Mouse (Mus musculus): ENCODE data around the gene Cyp4f39. TPM values are rescaled to one million over a fixed set of nuclear protein-coding genes. Genes with fewer than 3 reads are reported as not detected.

Cyp4f39 gene
- 0.52 and 0.83 TPM in 2 replicates for polyA plus RNA-seq (2015; fragmentation: Nextera tagmentation; extraction: Ambion mirVana)

DNA sequence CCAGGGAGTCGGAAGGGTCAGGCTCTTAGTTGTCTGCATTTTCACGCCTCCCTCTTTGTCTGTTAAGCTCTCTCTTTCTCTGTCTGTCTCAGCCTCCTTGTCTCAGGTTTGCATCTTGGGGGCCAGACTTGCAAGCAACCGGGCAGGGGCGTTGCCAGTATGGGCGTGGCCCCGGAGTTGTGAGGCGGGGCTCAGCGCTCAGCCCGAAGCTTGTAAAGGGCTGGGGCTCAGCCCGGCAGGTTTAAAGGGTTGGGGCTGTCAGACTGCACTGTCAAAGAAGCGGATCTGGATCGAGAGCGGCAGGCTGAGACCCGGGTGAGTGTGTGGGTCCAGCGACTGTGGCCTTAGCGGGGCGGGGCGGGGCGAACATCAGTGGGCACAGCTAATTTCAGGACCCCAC, at the start of gene Cyp4f39:
Gene Cyp4f39 (plus strand): TSS at position 242 of the 400 bp plus-strand sequence.
- H3K9ac ChIP-seq: no peak within 1 kb of the TSS
- H3K36me3 ChIP-seq (replicated peaks): no peaks in the 10 kb centered on the region
- H3K4me3 ChIP-seq (replicated peaks): peak within 1 kb of the TSS; percentile 33
- ATAC-seq (ENCODE audit: insufficient read depth): peak; percentile 45; the same call in 1 of the 2 replicates
- peak within 1 kb of the TSS; percentile 67 for H3K4me2 ChIP-seq
- H3K27me3 ChIP-seq: peaks cover 24% of the 10 kb centered on the region
- H3K4me1 ChIP-seq (replicated peaks): peaks cover 46% of the 10 kb centered on the region
- 0 out of 2 replicates have a peak, but pooled peaks cover 2% of the 10 kb centered on the region for H3K9me3 ChIP-seq (replicated peaks)
- H3K27ac ChIP-seq (replicated peaks): no peak within 1 kb of the TSS
- under 1% methylated on average over 19 of the region's 19 CpGs for WGBS (ENCODE audit: insufficient replicate concordance)

DNA sequence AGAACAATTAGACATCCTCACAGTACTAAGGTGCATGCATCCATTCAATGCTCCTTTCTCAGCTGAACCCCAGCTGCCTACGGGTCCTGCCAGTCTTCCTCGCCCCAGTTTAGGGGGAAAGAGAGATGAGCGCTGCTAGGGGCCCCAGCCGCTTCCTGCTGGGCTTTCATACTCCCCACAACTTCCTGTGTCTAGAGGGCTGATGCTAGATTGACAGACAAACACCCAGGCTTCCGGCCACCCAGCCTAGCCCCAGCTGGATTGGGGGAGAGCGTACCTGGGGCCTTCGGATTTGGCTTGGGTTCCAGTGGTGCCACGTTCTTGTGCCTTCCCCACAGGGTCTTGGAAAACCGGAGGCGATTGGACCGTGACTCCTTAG, 49.8 kb upstream of the Cyp4f39 start:
- Histone ChIP-seq H3K9me3 (replicated peaks) (no peaks in the 10 kb centered on the region), H3K4me3 (replicated peaks) (peak overlapping the region; percentile 47), H3K36me3 (replicated peaks) (no peaks in the 10 kb centered on the region), H3K27me3 (peaks cover 6% of the 10 kb centered on the region; the same call in 1 of the 2 replicates), H3K9ac (peak overlapping the region; percentile 41), H3K4me1 (replicated peaks) (peaks cover 13% of the 10 kb centered on the region), H3K4me2 (peak overlapping the region; percentile 60), H3K27ac (replicated peaks) (no peak overlapping the region; the same call in 1 of the 2 replicates)
- 10% methylated on average over 11 of the region's 11 CpGs for WGBS (ENCODE audit: insufficient replicate concordance)
- peak; percentile 54 for ATAC-seq (ENCODE audit: insufficient read depth)

DNA sequence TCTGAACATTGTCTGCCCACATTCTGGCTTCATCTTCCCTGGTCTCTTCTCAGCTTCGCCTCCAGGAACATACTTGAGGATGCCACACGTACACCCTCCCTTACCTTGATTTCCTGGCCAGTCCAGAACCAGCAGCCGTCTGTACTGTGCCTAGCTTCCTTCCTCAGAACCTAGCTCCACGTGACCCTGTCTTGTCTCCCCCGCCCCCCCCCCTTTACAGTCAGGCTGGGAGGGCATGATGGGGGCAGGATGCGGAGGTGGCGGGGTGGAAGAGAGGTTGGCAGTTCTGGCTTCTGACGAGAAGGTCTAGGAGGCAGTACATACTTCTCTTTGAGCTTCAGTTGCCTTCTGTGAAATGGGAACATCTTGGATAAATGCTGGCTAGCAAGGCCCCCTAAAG, 49.1 kb upstream of the Cyp4f39 start, which contains the start of gene Rasal3:
Gene Rasal3 (minus strand): TSS at position 167 of the 400 bp plus-strand sequence.
- H3K4me1 ChIP-seq (replicated peaks): peaks cover 13% of the 10 kb centered on the region
- H3K4me3 ChIP-seq (replicated peaks): peak within 1 kb of the TSS; percentile 47
- peak within 1 kb of the TSS; percentile 60 for H3K4me2 ChIP-seq
- WGBS (ENCODE audit: insufficient replicate concordance): 25% methylated on average over 8 of the region's 8 CpGs
- no peak for ATAC-seq (ENCODE audit: insufficient read depth)
- no peak within 1 kb of the TSS; the same call in 1 of the 2 replicates for H3K27ac ChIP-seq (replicated peaks)
- H3K9ac ChIP-seq: peak within 1 kb of the TSS; percentile 41
- H3K27me3 ChIP-seq: 0 out of 2 replicates have a peak, but pooled peaks cover 5% of the 10 kb centered on the region
- no peaks in the 10 kb centered on the region for H3K9me3 ChIP-seq (replicated peaks)
- H3K36me3 ChIP-seq (replicated peaks): no peaks in the 10 kb centered on the region

DNA sequence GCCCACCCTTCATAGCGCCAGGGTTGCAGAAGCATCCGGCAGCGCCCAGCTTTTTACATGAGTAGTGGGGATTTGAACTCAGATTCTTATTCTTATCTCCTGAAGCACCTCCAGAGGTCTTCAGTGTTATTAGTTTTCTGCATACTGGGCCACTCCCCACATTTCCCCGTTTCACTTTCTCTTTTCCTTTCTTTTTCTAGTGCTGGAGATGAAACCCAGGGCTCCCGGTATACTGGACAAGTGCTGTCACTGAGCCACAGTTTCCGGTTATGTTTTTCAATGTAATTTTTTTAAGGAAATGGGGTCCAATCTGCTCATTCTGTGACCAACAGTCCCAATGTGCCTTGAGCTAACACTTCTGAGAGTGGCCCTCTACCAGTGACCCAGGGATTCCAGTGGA, 40.6 kb upstream of the Cyp4f39 start:
- H3K27me3 ChIP-seq: no peaks in the 10 kb centered on the region
- no peak overlapping the region for H3K4me3 ChIP-seq (replicated peaks)
- 0 out of 2 replicates have a peak, but pooled peaks cover 5% of the 10 kb centered on the region for H3K4me1 ChIP-seq (replicated peaks)
- no peak overlapping the region for H3K4me2 ChIP-seq
- ATAC-seq (ENCODE audit: insufficient read depth): no peak
- no peaks in the 10 kb centered on the region for H3K36me3 ChIP-seq (replicated peaks)
- WGBS (ENCODE audit: insufficient replicate concordance): 65% methylated on average over 6 of the region's 6 CpGs
- no peak overlapping the region for H3K9ac ChIP-seq
- H3K9me3 ChIP-seq (replicated peaks): no peaks in the 10 kb centered on the region
- no peak overlapping the region for H3K27ac ChIP-seq (replicated peaks)

DNA sequence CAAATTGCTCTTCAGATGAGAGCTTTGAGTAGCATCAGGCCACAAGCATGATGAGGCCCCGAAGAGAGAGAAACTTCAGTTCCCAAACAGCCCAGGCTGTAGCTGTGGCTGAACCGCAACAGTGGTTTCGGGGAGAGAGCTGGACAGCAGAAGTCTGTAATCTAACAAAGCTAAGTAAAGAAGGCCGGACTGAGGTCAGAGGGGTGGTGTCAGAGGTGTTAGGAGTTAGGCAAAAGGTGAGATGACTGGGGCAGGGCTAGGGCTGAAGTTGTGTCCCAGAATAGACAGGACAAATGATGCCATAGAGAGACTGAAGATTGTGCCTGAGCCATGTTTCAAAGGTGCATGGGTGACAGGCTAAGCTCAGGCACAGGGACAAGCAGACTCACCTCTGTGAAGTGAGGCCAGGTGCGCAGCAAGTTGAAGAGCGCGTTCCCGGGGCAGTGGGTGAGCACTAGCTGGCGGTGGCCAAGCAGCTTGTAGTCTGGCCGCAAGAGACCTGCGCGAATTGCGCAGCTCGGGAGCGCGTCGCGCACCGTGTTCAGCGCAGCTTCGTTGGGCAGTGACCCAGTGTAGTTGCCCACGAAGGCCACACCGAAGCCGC, 37.0 kb upstream of the Cyp4f39 start:
- H3K4me2 ChIP-seq: no peak overlapping the region
- H3K4me1 ChIP-seq (replicated peaks): 0 out of 2 replicates have a peak, but pooled peaks cover 5% of the 10 kb centered on the region
- no peak for ATAC-seq (ENCODE audit: insufficient read depth)
- no peak overlapping the region for H3K4me3 ChIP-seq (replicated peaks)
- no peaks in the 10 kb centered on the region for H3K36me3 ChIP-seq (replicated peaks)
- H3K27ac ChIP-seq (replicated peaks): no peak overlapping the region
- H3K9ac ChIP-seq: no peak overlapping the region
- 74% methylated on average over 24 of the region's 24 CpGs for WGBS (ENCODE audit: insufficient replicate concordance)
- no peaks in the 10 kb centered on the region for H3K27me3 ChIP-seq
- H3K9me3 ChIP-seq (replicated peaks): no peaks in the 10 kb centered on the region

DNA sequence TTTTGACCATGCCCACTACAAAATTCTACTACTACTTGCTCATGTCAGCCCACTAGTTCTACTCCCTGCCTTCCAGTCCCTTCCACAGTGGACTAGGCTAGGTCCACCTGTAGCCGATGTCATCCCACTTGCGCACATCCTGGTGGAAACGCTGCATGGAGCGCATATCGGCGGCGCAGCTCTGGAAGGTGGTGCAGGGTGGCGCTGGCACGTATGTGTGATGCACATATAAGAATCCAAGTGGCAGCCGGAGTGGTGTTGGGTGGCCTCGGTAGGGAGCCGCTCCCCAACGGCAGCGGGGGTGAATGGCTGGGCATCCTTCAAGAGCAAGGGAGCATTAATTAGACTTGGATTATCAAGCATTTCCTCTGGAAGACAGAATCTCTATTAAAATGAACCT, 35.8 kb upstream of the Cyp4f39 start:
- Histone ChIP-seq H3K4me3 (replicated peaks) (no peak overlapping the region), H3K9me3 (replicated peaks) (no peaks in the 10 kb centered on the region), H3K36me3 (replicated peaks) (no peaks in the 10 kb centered on the region), H3K27ac (replicated peaks) (no peak overlapping the region), H3K4me1 (replicated peaks) (0 out of 2 replicates have a peak, but pooled peaks cover 5% of the 10 kb centered on the region), H3K9ac (no peak overlapping the region), H3K27me3 (no peaks in the 10 kb centered on the region), H3K4me2 (no peak overlapping the region)
- WGBS (ENCODE audit: insufficient replicate concordance): 91% methylated on average over 14 of the region's 14 CpGs
- no peak for ATAC-seq (ENCODE audit: insufficient read depth)

DNA sequence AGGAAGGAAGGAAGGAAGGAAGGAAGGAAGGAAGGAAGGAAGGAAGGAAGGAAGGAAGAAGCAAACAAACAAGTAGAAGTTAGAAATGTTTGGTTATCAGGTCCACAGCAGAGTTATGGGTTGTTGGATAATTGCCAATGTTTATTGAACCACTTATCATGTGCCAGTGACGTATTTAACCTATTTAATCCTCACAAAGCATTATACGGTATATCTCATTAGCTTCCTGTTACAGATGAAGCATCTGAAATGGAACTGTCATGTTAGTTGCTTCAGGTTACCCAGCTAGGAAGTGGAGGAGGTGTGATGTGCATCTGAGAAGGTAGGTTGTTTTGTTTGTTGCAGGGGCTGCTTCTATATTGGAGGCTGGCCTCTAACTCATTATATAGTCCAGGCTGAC, 32.5 kb upstream of the Cyp4f39 start:
- WGBS (ENCODE audit: insufficient replicate concordance): 39% methylated on average over 2 of the region's 2 CpGs
- Histone ChIP-seq H3K9ac (no peak overlapping the region), H3K4me2 (no peak overlapping the region), H3K4me1 (replicated peaks) (0 out of 2 replicates have a peak, but pooled peaks cover 5% of the 10 kb centered on the region), H3K36me3 (replicated peaks) (no peaks in the 10 kb centered on the region), H3K9me3 (replicated peaks) (no peaks in the 10 kb centered on the region), H3K4me3 (replicated peaks) (no peak overlapping the region), H3K27me3 (no peaks in the 10 kb centered on the region), H3K27ac (replicated peaks) (no peak overlapping the region)
- ATAC-seq (ENCODE audit: insufficient read depth): no peak

DNA sequence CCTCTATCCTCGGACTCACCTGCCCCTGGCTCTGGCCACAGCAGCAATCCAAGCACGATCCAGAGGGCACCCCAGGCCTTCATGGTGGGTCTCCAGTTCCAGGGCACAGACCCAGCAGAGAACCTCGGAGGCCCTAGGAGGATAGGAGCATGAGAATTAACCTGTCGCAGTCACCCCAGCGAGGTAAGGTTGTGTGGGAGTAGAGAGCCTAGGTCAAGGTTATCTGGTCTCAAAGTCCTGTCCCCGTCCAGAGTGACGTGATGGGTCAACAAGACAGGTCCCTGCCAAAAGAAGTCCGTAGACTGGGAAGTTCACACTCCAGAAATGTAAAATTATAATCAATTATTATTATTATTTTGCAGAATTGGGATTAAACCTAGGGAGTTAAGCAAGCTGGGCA, 31.7 kb upstream of the Cyp4f39 start:
- H3K4me1 ChIP-seq (replicated peaks): 0 out of 2 replicates have a peak, but pooled peaks cover 3% of the 10 kb centered on the region
- H3K9ac ChIP-seq: no peak overlapping the region
- no peak overlapping the region for H3K27ac ChIP-seq (replicated peaks)
- WGBS (ENCODE audit: insufficient replicate concordance): 53% methylated on average over 8 of the region's 8 CpGs
- no peak overlapping the region for H3K4me2 ChIP-seq
- no peaks in the 10 kb centered on the region for H3K9me3 ChIP-seq (replicated peaks)
- H3K27me3 ChIP-seq: no peaks in the 10 kb centered on the region
- ATAC-seq (ENCODE audit: insufficient read depth): peak; percentile 58; the same call in 1 of the 2 replicates
- no peak overlapping the region; the same call in 1 of the 2 replicates for H3K4me3 ChIP-seq (replicated peaks)
- H3K36me3 ChIP-seq (replicated peaks): no peaks in the 10 kb centered on the region

DNA sequence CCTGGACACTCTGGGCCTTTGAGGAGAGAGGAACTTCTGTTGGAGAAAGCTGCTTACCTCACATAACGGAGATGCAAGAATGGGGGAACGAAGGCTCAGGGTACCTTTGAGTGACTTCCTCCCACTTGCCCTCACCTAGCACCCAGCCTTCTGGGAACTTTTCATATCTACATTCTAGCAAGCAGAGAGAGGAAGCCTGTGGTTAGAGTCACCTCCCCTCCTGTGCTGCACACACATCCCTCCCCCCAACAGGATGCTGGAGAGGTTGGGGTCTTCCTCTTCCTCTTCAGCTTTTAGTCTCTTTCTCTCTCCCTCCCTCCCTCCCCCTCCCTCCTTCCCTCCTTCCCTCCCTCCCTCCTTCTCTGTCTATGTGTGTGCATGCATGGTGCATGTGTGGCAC, 28.5 kb upstream of the Cyp4f39 start, which contains the start of gene Pglyrp2:
Gene Pglyrp2 (minus strand): TSS at position 134 of the 400 bp plus-strand sequence.
- Histone ChIP-seq H3K9ac (no peak within 1 kb of the TSS), H3K27me3 (no peaks in the 10 kb centered on the region), H3K4me3 (replicated peaks) (no peak within 1 kb of the TSS), H3K4me2 (no peak within 1 kb of the TSS), H3K27ac (replicated peaks) (no peak within 1 kb of the TSS), H3K4me1 (replicated peaks) (no peaks in the 10 kb centered on the region), H3K36me3 (replicated peaks) (no peaks in the 10 kb centered on the region), H3K9me3 (replicated peaks) (no peaks in the 10 kb centered on the region)
- ATAC-seq (ENCODE audit: insufficient read depth): no peak
- 8% methylated on average over 2 of the region's 2 CpGs for WGBS (ENCODE audit: insufficient replicate concordance)

DNA sequence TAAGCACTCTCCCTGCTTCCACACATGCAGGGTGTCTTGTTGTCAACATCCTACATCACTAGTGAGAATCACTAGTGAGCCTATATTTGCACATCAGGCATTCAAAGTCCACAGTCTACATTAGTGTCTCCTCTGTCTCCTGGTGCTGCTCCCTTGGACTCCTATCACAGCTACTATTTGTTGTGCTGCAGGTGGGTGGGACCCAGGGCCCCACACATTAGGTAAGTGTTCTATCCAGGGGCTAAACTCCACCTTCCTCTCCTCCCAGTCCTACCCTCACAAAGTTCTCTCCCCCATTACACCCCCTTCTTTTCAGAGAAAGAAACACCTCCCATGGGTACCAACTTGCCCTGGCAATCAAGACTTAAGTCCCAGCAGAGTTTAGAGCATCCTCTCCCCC, 25.9 kb upstream of the Cyp4f39 start:
- Histone ChIP-seq H3K4me2 (no peak overlapping the region), H3K27me3 (no peaks in the 10 kb centered on the region), H3K27ac (replicated peaks) (no peak overlapping the region), H3K9me3 (replicated peaks) (no peaks in the 10 kb centered on the region), H3K4me1 (replicated peaks) (no peaks in the 10 kb centered on the region), H3K4me3 (replicated peaks) (no peak overlapping the region), H3K9ac (no peak overlapping the region), H3K36me3 (replicated peaks) (no peaks in the 10 kb centered on the region)
- peak; percentile 63 for ATAC-seq (ENCODE audit: insufficient read depth)

DNA sequence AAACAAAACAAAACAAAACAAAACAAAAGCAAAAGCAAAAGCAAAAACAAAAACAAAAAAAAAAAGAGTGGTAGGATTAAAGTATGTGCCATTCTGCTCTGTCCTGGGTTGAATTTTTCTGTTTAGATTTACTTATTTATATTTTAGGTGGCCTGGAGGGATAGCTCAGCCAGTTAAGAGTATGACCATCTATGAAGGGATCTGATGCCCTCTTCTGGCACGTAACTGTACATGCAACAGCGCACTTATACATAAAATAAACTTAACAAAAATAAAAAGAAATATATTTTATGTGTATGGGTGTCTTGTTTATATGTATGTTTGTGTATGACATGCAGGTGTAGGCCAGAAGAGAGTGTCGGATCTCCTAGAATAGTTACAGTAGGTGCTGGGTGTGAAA, 20.6 kb upstream of the Cyp4f39 start:
- H3K27ac ChIP-seq (replicated peaks): no peak overlapping the region
- H3K36me3 ChIP-seq (replicated peaks): no peaks in the 10 kb centered on the region
- H3K9me3 ChIP-seq (replicated peaks): no peaks in the 10 kb centered on the region
- no peak overlapping the region for H3K9ac ChIP-seq
- WGBS (ENCODE audit: insufficient replicate concordance): 41% methylated on average over 3 of the region's 3 CpGs
- H3K4me3 ChIP-seq (replicated peaks): no peak overlapping the region
- H3K4me1 ChIP-seq (replicated peaks): no peaks in the 10 kb centered on the region
- no peaks in the 10 kb centered on the region for H3K27me3 ChIP-seq
- ATAC-seq (ENCODE audit: insufficient read depth): no peak
- H3K4me2 ChIP-seq: no peak overlapping the region
